Mouse (Mus musculus) kidney, embryonic 16.5 days (tissue): Measurements from ENCODE around the gene Lypd3. TPM values are rescaled to one million over a fixed set of nuclear protein-coding genes. Genes with fewer than 3 reads are reported as not detected.
A peak's percentile ranks its signal among the peaks of the same experiment; 100 is the strongest.
"Not testable (repeated sequence)": the region's sequence is repeated elsewhere in the genome, so short reads cannot be mapped to it uniquely, and the experiment has no call there.

ENCODE experiments used
- ATAC-seq: fragments of 200-750 bp; cut with Nextera tagmentation; 2 replicates; pipeline ENCODE4 v1.8.0; 2017; ENCODE audit warnings: moderate TSS enrichment; ENCODE audit not compliant: low FRiP score, low TSS enrichment
- H3K27ac ChIP-seq: fragments of 300-500 bp; sonication (generic); 2 replicates; pipeline ENCODE4 v1.5.1; 2014; ENCODE audit warnings: low read length
- H3K27me3 ChIP-seq: fragments of 300-500 bp; sonication (generic); 2 replicates; pipeline ENCODE4 v1.6.1; 2014; ENCODE audit warnings: low read length, control low read depth, mixed read lengths; ENCODE audit not compliant: insufficient read depth
- H3K36me3 ChIP-seq: fragments of 300-500 bp; sonication (generic); 2 replicates; pipeline ENCODE4 v1.6.1; 2014; ENCODE audit warnings: low read length, control low read depth, mixed read lengths; ENCODE audit not compliant: insufficient read depth
- H3K4me1 ChIP-seq: fragments of 300-500 bp; sonication (generic); 2 replicates; pipeline ENCODE4 v1.6.1; 2014; ENCODE audit warnings: low read length, control low read depth, mixed read lengths; ENCODE audit not compliant: insufficient read depth
- H3K4me2 ChIP-seq: fragments of 300-500 bp; sonication (generic); replicated peaks from 2 replicates; pipeline ENCODE4 v1.6.1; 2014; ENCODE audit warnings: low read depth, low read length
- H3K4me3 ChIP-seq: fragments of 300-500 bp; sonication (generic); 2 replicates; pipeline ENCODE4 v1.5.1; 2014; ENCODE audit warnings: mild to moderate bottlenecking, low read length
- H3K9ac ChIP-seq: fragments of 300-500 bp; sonication (generic); replicated peaks from 2 replicates; pipeline ENCODE4 v1.6.1; 2014; ENCODE audit warnings: low read length
- H3K9me3 ChIP-seq: fragments of 300-500 bp; sonication (generic); 2 replicates; pipeline ENCODE4 v1.6.1; 2016; ENCODE audit warnings: low read length, control low read depth
- WGBS: fragments of 180-500 bp; shearing (Covaris S2); extraction: QIAGEN DNeasy Blood & Tissue Kit; methylation state at CpG from one replicate; pipeline ENCODE4 v1.1.7; 2014; 5-methylcytosine and 5-hydroxymethylcytosine counted together
- polyA plus RNA-seq: library from polyadenylated mRNA; unstranded; fragments of >200 nt; fragmentation: Nextera tagmentation; extraction: Ambion mirVana; gene quantifications from 2 replicates; pipeline ENCODE4 v1.2.1, GENCODE M21; 2015

Gene Lypd3
- polyA plus RNA-seq, 1 experiment from 2014 or later: 1.0 TPM

DNA sequence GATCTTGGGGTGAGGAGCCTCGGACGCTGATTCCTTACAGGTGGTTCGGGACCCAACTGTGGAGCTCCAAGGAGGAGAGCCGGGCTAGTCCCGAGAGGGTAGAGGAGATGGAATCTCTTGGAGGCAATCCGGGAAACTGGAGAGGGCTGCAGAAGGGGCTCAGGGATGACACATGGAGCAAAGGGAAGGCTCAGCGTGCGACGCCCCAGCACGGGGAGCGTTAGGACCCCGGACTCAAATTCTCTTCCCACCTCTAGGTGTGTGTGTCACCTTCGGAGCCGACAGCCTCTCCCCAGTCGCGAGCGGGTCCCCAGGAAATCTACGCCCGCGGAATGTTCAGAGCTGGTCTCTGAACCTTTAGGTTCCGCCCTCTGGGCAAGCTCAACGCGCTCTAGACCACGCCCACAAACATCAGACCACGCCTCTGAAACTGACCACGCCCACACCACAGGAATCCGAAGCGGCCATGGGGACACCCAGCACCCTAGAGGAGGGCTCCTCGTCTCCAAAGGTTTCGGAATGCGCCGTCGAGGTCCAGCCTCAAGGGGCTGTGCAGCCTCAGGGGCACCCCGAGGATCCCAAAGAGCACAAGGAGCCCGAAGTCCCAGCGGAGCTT, 25.4 kb upstream of the Lypd3 start:
- Histone ChIP-seq H3K27ac (peak overlapping the region; percentile 59; the same call in 1 of the 2 replicates), H3K9ac (peak overlapping the region; percentile 71)
- under 1% methylated on average over 36 of the region's 36 CpGs for WGBS

DNA sequence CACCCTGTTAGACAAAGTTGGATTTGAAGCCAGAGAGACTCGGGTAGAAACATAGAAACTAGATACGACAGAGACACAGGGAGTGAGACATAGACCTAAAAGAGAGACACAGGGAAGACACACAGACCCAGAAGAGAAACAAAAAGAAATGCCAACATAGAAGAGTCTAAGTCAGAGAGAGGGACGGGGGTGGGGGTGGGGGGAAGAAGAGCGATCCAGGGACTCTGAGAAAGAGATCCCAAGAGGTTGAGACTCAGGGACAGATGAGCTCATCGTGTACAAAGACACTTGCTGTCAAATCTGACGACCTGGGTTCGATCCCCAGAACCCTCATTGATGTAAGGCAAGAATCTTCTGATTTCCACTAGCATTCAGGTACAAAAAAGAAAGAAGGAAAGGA, 24.6 kb upstream of the Lypd3 start:
- H3K9ac ChIP-seq: peak overlapping the region; percentile 71

More for the DNA sequence above, 25.4 kb upstream of the Lypd3 start:
- Histone ChIP-seq H3K4me2 (peak overlapping the region; percentile 89), H3K4me1 (peaks cover 26% of the 10 kb centered on the region), H3K27me3 (peaks cover 43% of the 10 kb centered on the region), H3K4me3 (peak overlapping the region; percentile 65), H3K36me3 (no peaks in the 10 kb centered on the region), H3K9me3 (no peaks in the 10 kb centered on the region)
- peak; percentile 64 for ATAC-seq

GRCm38 (mm10) chr7:24612308-24612910, 23.9 kb upstream of the Lypd3 start:
- Histone ChIP-seq H3K27ac (no peak overlapping the region), H3K9ac (peak overlapping the region; percentile 24), H3K4me3 (peak overlapping the region; percentile 27), H3K36me3 (no peaks in the 10 kb centered on the region), H3K4me1 (peaks cover 26% of the 10 kb centered on the region), H3K27me3 (peaks cover 43% of the 10 kb centered on the region), H3K4me2 (peak overlapping the region; percentile 89), H3K9me3 (no peaks in the 10 kb centered on the region)
- ATAC-seq: no peak
- 3% methylated on average over 27 of the region's 27 CpGs for WGBS

More for the DNA sequence above, 24.6 kb upstream of the Lypd3 start:
- 18% methylated on average over 7 of the region's 7 CpGs for WGBS
- Histone ChIP-seq H3K27ac (no peak overlapping the region), H3K27me3 (peaks cover 43% of the 10 kb centered on the region), H3K4me1 (peaks cover 26% of the 10 kb centered on the region), H3K9me3 (no peaks in the 10 kb centered on the region), H3K4me2 (peak overlapping the region; percentile 89), H3K36me3 (no peaks in the 10 kb centered on the region), H3K4me3 (peak overlapping the region; percentile 65)
- ATAC-seq: no peak

GRCm38 (mm10) chr7:24614816-24615215, 21.5 kb upstream of the Lypd3 start:
- WGBS: 73% methylated on average over 13 of the region's 13 CpGs
- Histone ChIP-seq H3K9me3 (no peaks in the 10 kb centered on the region), H3K27me3 (peaks cover 36% of the 10 kb centered on the region), H3K36me3 (no peaks in the 10 kb centered on the region), H3K4me3 (no peak overlapping the region), H3K27ac (no peak overlapping the region), H3K4me1 (peaks cover 26% of the 10 kb centered on the region), H3K4me2 (no peak overlapping the region), H3K9ac (no peak overlapping the region)
- ATAC-seq: no peak

DNA sequence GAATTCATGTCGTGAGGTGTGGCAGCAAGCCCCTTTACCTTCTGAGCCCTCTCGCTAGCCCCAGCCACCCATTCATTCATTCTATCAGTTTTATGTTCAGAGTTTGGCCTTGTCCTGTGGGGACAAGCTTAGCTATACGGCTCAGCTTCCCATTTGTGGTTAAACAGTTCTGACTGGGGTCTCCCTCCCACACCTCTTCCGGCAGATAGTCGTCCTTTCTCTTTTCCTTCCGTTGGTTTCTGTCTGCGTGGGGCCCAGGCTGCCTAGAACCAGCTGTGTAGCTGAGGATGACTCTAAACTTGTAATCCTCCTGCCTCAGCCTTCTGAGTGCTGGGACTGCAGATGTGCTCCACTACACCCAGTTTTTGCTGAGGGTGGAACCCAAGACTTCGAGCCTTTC, 18.6 kb upstream of the Lypd3 start:
- Histone ChIP-seq H3K27me3 (peaks cover 8% of the 10 kb centered on the region; the same call in 1 of the 2 replicates), H3K9me3 (no peaks in the 10 kb centered on the region), H3K4me3 (no peak overlapping the region), H3K9ac (no peak overlapping the region), H3K4me2 (no peak overlapping the region), H3K4me1 (0 out of 2 replicates have a peak, but pooled peaks cover under 1% of the 10 kb centered on the region), H3K36me3 (0 out of 2 replicates have a peak, but pooled peaks cover 2% of the 10 kb centered on the region), H3K27ac (no peak overlapping the region)
- no peak for ATAC-seq
- WGBS: 76% methylated on average over 8 of the region's 8 CpGs

DNA sequence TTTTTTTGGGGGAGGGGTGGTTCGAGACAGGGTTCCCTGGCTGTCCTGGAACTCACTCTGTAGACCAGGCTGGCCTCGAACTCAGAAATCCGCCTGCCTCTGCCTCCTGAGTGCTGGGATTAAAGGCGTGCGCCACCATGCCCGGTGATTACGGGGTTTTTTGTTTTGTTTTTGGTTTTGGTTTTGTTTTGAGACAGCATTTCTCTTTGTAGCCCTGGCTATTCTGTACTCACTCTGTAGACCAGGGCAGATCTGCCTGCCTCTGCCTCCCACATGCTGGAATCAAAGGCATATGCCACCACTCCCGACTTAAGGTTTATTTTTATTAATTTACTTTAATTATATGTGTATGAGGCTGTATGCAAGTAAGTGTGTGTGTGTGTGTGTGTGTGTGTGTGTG, 18.0 kb upstream of the Lypd3 start:
- WGBS: 95% methylated on average over 8 of the region's 8 CpGs
- not testable (repeated sequence) for ATAC-seq, H3K36me3 ChIP-seq

DNA sequence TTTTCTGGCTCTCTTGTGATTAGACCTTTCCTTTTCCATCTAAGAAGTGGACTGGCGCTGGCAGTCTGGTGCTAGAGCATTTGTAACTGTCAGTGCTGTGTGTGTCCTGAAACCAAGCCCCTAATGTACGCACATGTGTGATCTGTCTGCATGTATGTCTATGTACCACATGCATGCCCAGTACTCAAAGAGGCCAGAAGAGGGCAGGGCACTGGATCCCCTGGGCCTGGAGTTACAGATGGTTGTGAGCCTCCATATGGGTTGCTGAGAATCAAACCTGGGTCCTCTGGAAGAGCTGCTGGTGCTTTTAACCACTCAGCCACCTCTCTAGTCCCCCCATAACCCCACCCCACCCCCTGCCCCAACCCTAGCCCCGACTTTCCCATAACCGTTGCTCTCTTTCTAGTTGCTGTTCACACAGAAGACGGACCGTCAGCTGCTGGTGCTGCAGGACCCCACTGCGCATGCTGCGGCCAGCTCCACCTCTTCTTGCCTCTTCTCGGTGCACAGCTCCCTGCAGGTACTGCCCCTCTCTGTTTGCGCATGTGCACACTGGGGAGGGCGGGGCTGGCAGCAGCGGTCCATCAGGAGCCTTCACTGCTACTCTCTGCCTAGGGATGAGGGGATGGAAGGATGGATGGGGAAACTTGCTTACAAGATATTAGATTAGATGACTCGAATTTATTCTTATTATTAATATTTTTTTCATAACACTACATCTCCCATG, 16.5 kb upstream of the Lypd3 start:
- no peaks in the 10 kb centered on the region for H3K9me3 ChIP-seq
- H3K36me3 ChIP-seq: 0 out of 2 replicates have a peak, but pooled peaks cover 2% of the 10 kb centered on the region
- H3K27me3 ChIP-seq: no peaks in the 10 kb centered on the region
- no peaks in the 10 kb centered on the region for H3K4me1 ChIP-seq
- WGBS: 65% methylated on average over 13 of the region's 13 CpGs
- no peak overlapping the region for H3K27ac ChIP-seq
- H3K9ac ChIP-seq: no peak overlapping the region
- H3K4me3 ChIP-seq: no peak overlapping the region
- no peak overlapping the region for H3K4me2 ChIP-seq
- ATAC-seq: no peak

More for the DNA sequence above, 18.0 kb upstream of the Lypd3 start:
- not testable (repeated sequence) for H3K9ac ChIP-seq, H3K4me2 ChIP-seq, H3K4me3 ChIP-seq, H3K27ac ChIP-seq, H3K4me1 ChIP-seq, H3K9me3 ChIP-seq, H3K27me3 ChIP-seq

GRCm38 (mm10) chr7:24621193-24621592, 15.2 kb upstream of the Lypd3 start:
- H3K36me3 ChIP-seq: 0 out of 2 replicates have a peak, but pooled peaks cover 2% of the 10 kb centered on the region
- no peak overlapping the region for H3K4me3 ChIP-seq
- H3K4me1 ChIP-seq: no peaks in the 10 kb centered on the region
- H3K4me2 ChIP-seq: no peak overlapping the region
- ATAC-seq: no peak
- H3K27me3 ChIP-seq: no peaks in the 10 kb centered on the region
- no peaks in the 10 kb centered on the region for H3K9me3 ChIP-seq
- no peak overlapping the region for H3K9ac ChIP-seq
- WGBS: 84% methylated on average over 3 of the region's 3 CpGs
- H3K27ac ChIP-seq: no peak overlapping the region

- H3K9me3 ChIP-seq: no peaks in the 10 kb centered on the region
- no peaks in the 10 kb centered on the region for H3K4me1 ChIP-seq
- 79% methylated on average over 6 of the region's 6 CpGs for WGBS
- no peak for ATAC-seq
- H3K4me3 ChIP-seq: no peak overlapping the region
- H3K36me3 ChIP-seq: 0 out of 2 replicates have a peak, but pooled peaks cover 2% of the 10 kb centered on the region
- no peaks in the 10 kb centered on the region for H3K27me3 ChIP-seq
- H3K9ac ChIP-seq: no peak overlapping the region
- H3K27ac ChIP-seq: no peak overlapping the region
- no peak overlapping the region for H3K4me2 ChIP-seq
Measured at GRCm38 (mm10) chr7:24622967-24623366, 13.4 kb upstream of the Lypd3 start.
